Mouse (Mus musculus) adrenal gland, postnatal 10 days (tissue): Measurements from ENCODE around the gene Drd2. TPM values are rescaled to one million over a fixed set of nuclear protein-coding genes. Genes with fewer than 3 reads are reported as not detected.

ENCODE experiments used
- DNase-seq: peaks from one replicate; pipeline ENCODE4 v3.0.0; 2021; ENCODE audit warnings: mixed read lengths
- total RNA-seq, 2 experiments: library from RNA; stranded (reverse); gene quantifications; 2 replicates each; pipeline ENCODE4 v1.2.3; 2021

The Drd2 gene
- total RNA-seq, 2 experiments from 2014 or later: 1.4 to 3.1 TPM

- no peak for DNase-seq
Measured at GRCm38 (mm10) chr9:49452396-49452795, 112.0 kb downstream of the Drd2 start.

GRCm38 (mm10) chr9:49456136-49456535 is 115.7 kb downstream of the Drd2 start:
- no peak for DNase-seq

Other genes starting within 250 kb of the Drd2 start
- gene Gm4894, start 90.1 kb upstream of the Drd2 start, total RNA-seq: not detected
- gene Ankk1, start 86.4 kb downstream of the Drd2 start, total RNA-seq: not detected
- gene Ttc12, start 145.6 kb downstream of the Drd2 start, total RNA-seq: 1 to 10 TPM; 6.3 to 6.9 TPM